Mouse (Mus musculus): ENCODE measurements around the gene Rnf185. TPM values are rescaled to one million over a fixed set of nuclear protein-coding genes. Genes with fewer than 3 reads are reported as not detected.

Rnf185 gene
- 10 to 100 TPM; 26.6 to 29.1 TPM for total RNA-seq (2021)
- long read RNA-seq, experiment 1, transcript Rnf185-202 (7 exons, 2,787 nt): major isoform, 31 of 39 reads
- long read RNA-seq, experiment 1, partial matches to known transcripts: 0 of 39 reads
- long read RNA-seq, experiment 1, other reads (novel, unspliced or antisense): 5 of 39 reads
- long read RNA-seq, experiment 2, transcript Rnf185-202 (7 exons, 2,787 nt): major isoform, 35 of 47 reads
- long read RNA-seq, experiment 2, partial matches to known transcripts: 2 of 47 reads
- long read RNA-seq, experiment 2, other reads (novel, unspliced or antisense): 9 of 47 reads

DNA sequence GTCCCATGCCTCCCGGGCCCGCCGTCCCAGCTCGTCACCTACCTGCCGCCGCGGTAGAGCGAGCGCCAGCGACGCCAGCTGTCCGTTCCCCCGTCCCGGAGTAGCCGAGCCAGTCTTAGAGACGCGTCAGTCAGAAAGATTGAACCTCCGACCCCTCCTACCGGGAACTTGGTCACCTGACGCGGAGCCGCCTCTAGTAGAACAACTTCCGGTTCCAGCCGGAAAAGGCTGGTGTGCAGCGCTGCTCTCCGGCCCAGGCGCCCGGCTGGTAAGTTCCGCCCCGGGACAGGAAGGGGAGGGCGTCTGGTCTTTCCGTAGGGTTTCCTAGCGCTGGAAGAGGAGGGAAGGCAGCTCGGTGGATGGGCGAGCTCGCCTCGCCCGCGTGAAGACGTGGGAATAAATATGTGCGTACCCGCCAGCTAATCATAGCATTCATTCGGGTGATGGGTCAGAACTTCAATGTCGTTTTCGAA, at the start of gene Rnf185:
TSS of gene Rnf185 (minus strand) at position 197 of the 473 bp plus-strand sequence.
- Histone ChIP-seq H3K4me3 (peak within 1 kb of the TSS; percentile 100), H3K27ac (peak within 1 kb of the TSS; percentile 96)
- no peak for TF ChIP-seq CTCF (conservative IDR thresholded peaks at IDR 0.05)
- peak; percentile 95 to 96 for DNase-seq (ENCODE audit: low spot score in 2 of 2)

DNA sequence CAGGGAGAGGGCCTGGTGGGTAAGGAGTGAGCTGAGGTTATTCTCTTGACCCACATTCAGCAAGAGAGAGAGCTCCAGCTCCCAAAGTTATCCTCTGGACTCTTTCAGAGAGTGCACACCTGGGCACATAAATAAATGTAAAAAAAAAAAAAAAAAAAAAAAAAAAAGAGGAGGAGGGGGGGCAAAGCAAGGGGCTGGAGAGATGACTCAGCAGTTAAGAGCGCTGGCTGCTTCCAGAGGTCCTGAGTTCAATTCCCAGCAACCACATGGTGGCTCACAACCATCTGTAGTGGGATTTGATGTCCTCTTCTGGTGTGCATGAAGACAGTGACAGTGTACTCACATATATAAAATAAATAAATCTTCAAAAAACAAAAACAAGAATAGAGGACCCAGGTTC, 45.1 kb upstream of the Rnf185 start:
- DNase-seq (ENCODE audit: low spot score in 2 of 2): no peak
- no peak overlapping the region for H3K4me3 ChIP-seq
- no peak overlapping the region for H3K27ac ChIP-seq
- TF ChIP-seq CTCF (conservative IDR thresholded peaks at IDR 0.05): no peak

DNA sequence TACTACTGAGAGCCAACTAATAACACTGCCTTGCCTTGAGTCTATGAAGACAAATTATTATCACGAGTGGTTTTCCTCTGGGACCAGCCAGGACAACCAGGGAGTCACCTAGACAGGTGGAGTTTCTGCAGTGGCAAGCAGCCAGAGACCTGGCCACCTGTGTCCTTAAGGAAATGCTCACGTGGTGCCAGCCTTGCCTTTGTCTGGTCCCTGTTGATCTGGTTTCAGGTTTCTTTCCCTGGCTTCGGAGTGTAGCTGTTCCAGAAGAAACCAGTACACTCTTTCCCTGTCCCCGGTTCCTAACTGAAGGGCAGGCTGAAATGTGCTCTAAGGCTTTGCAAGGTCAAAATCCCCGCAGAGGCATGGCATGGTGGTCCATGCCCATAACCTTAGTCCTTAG, 44.6 kb upstream of the Rnf185 start:
- no peak for TF ChIP-seq CTCF (conservative IDR thresholded peaks at IDR 0.05)
- no peak overlapping the region for H3K27ac ChIP-seq
- H3K4me3 ChIP-seq: no peak overlapping the region
- no peak for DNase-seq (ENCODE audit: low spot score in 2 of 2)

DNA sequence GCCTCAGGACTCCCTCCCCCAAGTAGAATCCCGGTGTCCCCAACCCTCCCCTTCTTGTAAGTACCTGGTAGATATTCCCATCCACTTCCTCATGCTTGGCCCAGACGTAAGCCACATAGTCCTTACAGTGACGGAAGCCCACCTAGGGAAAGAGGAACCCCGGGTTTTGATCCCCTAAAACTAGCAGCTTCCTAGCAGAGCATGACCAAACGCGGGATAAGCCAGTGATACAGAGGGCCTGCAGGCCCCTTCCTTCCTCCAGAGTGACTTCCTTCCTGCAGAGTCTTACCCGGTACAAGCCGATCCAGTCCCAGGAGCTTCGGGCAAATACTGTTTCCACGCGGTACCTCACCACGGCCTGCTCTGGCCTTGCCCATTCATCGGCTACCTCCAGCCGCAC, 43.3 kb upstream of the Rnf185 start:
- no peak overlapping the region for H3K4me3 ChIP-seq
- peak overlapping the region; percentile 54; the same call in 1 of the 2 replicates for H3K27ac ChIP-seq
- no peak for TF ChIP-seq CTCF (conservative IDR thresholded peaks at IDR 0.05)
- DNase-seq (ENCODE audit: low spot score in 2 of 2): no peak

DNA sequence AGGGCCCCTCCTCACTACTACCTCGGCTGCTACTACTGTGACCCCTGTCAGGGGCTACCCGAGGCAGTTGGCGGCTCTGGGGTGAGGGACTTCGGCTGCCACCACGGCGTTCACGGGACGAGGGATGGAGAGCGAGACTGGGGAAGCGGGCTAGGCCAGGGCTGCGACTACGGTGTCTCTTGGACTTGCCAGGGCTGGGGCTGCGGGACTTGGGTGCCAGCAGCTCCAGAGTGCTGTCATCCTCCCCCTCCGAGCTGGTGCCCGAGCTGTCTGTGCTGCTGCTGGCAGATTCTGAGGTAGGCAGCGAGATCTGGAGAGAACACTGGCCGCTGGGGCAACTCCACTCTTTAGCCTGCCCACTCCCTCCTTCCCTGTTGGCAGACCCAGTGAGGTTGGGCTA, 42.7 kb upstream of the Rnf185 start:
- Histone ChIP-seq H3K4me3 (no peak overlapping the region), H3K27ac (peak overlapping the region; percentile 54; the same call in 1 of the 2 replicates)
- peak in 1 of 2 experiments; percentile 55 for DNase-seq (ENCODE audit: low spot score in 2 of 2)
- no peak for TF ChIP-seq CTCF (conservative IDR thresholded peaks at IDR 0.05)

DNA sequence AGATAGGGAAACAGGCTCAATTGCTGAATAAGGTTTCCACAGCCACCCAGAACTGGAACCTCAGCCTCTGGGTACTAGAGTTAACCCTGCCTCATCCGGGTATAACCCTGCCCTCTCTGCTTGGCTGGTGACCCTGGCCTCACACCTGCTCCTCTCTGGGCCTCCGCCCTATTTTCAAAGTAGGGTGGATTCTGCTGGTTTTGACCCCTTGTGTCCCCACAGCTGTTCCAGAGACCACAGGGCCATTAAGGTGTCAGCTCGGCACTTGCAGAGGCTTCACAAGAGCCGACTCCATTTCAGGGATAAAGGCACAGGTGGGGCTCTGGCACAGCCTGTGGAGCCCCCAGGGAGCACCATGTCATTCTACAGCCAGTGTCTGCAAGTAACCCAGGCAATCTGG, 40.6 kb upstream of the Rnf185 start:
- Histone ChIP-seq H3K4me3 (no peak overlapping the region), H3K27ac (peak overlapping the region; percentile 51; the same call in 1 of the 2 replicates)
- DNase-seq (ENCODE audit: low spot score in 2 of 2): no peak
- TF ChIP-seq CTCF (conservative IDR thresholded peaks at IDR 0.05): no peak

DNA sequence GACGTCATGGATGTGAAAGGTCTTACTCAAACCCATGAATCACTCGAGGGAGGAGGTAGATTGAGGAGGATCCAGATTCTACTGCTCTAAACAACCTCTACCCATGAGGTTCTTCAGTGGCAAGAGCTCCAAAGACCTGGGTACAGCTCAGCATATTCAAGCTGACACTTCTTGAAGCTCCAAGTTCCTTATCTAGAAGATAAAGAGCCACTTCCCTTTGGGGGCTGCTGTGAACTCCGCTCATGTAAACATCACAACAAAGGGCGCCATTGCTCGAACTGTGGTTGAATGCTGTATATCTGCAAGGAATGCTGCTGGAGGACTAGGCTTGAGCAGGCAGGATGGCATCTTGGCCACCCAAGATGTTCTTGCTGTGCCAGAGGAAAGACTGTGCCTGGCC, 36.9 kb upstream of the Rnf185 start:
- H3K4me3 ChIP-seq: no peak overlapping the region
- DNase-seq (ENCODE audit: low spot score in 2 of 2): no peak
- H3K27ac ChIP-seq: no peak overlapping the region
- TF ChIP-seq CTCF (conservative IDR thresholded peaks at IDR 0.05): no peak

DNA sequence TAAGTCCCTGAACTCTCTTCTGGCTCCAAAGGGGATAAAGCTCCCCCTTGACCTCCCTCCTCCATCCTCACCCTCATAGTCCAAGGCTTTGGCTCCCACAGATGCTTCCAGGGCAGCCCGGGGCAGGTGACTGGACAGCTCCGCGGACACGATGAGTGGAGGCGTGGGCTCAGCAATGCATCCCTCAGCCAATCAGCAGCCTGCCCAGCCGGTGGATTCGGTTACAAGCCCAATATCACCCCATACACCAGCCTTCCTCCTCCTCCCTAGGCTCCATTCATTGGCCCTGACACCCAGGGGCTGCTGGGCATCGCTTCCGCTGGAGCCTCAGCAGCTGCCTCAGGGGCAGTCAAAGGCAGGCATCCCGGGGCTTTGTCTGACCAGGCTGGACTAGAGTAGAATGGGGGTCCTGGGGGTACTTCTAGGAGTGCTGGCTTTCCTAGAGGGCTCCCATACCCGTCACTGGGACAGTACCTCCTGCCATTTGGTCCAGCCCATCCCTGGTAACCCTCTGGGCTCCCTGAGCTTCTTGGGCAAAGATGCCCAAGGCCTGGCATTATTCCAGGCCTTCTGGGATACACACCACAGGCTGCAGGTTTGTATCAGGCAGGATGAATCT, 35.9 kb upstream of the Rnf185 start, which contains the start of gene Pla2g3:
TSS of gene Pla2g3 (plus strand) at position 333 of the 619 bp plus-strand sequence.
- Histone ChIP-seq H3K4me3 (no peak within 1 kb of the TSS), H3K27ac (no peak within 1 kb of the TSS)
- TF ChIP-seq CTCF (conservative IDR thresholded peaks at IDR 0.05): no peak
- DNase-seq (ENCODE audit: low spot score in 2 of 2): no peak

DNA sequence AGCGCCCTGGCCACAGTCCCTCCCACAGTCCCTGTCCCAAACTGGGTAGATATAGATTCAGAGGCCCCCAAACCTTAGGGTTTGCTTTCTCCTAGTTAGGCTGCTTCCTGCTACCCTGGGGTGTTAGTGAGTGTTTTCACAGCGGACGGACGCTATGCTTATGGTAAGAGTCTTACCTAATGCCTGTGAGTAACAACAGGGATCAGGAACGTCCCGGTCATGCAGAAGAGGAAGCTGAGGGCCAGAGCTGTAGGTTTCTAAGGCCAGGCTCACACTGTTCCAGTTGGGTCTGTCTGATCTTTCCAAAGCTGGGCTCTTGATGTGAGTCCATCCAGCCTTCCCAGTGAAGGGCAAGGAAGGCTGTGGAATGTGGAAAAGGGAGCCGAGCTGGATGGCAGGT, 34.2 kb upstream of the Rnf185 start:
- Histone ChIP-seq H3K4me3 (no peak overlapping the region), H3K27ac (no peak overlapping the region)
- no peak for DNase-seq (ENCODE audit: low spot score in 2 of 2)
- TF ChIP-seq CTCF (conservative IDR thresholded peaks at IDR 0.05): no peak

DNA sequence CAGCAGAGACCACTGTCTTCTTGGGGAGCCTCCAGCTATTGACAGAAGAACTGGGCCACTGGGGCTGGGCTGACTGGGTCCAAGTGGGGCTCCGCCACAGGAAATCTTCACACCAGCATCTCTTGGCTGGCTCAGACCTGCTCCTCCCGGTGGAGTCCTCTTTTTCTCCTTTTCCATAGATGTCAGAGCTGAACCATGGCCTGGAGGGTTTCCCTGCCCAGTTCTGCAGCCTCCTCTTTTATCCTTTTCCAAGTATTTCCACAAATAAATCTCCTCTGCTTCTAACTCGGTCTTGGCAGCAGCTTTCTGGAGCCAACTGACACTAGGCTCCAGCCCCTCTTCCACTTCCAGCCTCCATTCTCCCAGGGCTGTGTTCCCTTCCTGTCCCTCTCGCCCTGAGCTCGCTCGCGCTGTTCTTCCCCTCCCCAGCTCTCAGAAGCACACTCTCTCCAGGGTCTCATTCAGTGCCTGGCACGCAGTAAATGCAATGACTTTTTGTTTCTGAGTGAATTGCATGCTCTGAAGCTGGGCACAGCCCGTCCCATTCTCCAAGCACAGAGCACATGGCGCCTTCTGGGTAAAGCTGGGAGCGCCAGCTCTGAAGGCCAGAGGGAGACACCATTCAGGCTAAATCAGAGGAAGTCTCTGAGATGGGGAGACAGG, 31.9 kb upstream of the Rnf185 start:
- no peak for TF ChIP-seq CTCF (conservative IDR thresholded peaks at IDR 0.05)
- peak; percentile 44 to 59 for DNase-seq (ENCODE audit: low spot score in 2 of 2)
- H3K4me3 ChIP-seq: no peak overlapping the region; the same call in 1 of the 2 replicates
- peak overlapping the region; percentile 91 for H3K27ac ChIP-seq

DNA sequence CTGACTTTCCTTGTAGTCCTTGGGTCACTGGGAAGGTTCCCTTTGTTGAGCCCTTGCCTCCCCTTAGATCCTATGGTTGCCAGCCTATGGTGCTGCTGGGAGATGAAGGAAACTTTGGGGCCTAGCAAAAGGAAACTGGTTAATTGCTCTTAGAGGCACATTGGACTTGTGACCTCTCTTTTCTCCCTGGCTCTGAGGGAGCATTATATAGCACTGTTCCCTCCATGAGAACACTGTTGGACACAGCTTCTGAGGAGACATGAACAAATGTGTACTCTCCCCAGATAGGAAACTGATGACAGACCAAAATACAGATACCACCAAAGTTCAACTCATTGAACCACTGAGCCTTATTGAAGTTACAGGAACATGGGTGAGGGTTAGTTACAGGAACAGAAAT, 23.3 kb upstream of the Rnf185 start:
- Histone ChIP-seq H3K4me3 (no peak overlapping the region), H3K27ac (no peak overlapping the region)
- no peak for TF ChIP-seq CTCF (conservative IDR thresholded peaks at IDR 0.05)
- DNase-seq (ENCODE audit: low spot score in 2 of 2): no peak

DNA sequence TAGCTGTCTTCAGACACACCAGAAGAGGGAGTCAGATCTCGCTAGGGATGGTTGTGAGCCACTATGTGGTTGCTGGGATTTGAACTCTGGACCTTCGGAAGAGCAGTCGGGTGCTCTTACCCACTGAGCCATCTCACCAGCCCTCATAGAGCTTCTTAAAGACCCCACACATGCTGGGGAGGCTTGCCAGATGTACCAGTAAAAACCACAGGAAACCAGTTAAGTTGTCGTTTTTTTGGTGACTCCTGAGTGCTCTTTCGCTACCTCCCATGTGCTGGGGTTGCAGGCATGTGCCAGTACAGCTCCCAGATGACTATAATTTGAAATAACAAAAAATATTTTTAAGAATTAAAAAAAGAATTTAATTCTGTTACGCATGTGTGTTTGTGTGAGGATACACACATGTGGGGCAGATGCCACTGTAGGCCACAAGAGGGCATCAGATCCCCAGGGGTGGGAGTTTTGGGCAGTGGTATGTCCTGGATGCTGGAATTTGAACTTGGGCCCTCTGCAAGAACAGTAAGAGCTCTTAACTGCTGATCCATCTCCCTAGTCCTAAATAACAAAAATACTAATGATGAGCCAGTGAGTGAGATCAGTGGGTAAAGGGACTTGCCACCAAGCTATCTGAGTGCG, 22.4 kb upstream of the Rnf185 start:
- peak; percentile 84 for TF ChIP-seq CTCF (conservative IDR thresholded peaks at IDR 0.05)
- no peak overlapping the region for H3K27ac ChIP-seq
- H3K4me3 ChIP-seq: no peak overlapping the region
- DNase-seq (ENCODE audit: low spot score in 2 of 2): no peak

DNA sequence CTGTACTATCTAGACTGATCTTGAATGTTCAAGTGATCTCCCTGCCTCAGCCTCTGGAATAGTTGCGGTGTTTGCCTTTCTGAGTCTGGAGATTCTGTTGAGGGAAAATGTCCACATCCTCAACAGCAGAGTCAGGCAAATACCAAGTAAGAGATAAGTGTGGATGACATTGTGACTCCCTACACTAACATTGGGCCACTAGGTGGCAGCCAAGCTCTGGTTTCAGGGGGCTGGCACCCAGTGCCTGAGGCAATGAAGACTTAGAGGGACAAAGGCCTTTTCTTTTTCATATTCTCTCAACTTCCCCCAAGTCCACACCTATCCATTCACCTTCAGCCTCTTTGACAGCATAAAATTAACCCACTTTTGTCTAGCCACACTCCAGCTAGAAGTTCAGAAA, 20.3 kb upstream of the Rnf185 start:
- peak; percentile 98 for TF ChIP-seq CTCF (conservative IDR thresholded peaks at IDR 0.05)
- Histone ChIP-seq H3K27ac (no peak overlapping the region), H3K4me3 (no peak overlapping the region)
- DNase-seq (ENCODE audit: low spot score in 2 of 2): peak; percentile 82 to 90

Data from layer of hippocampus, adult 2 months (tissue).